Mouse (Mus musculus) layer of hippocampus, postnatal 14 days (tissue): ENCODE data around the gene Klhl11. TPM values are rescaled to one million over a fixed set of nuclear protein-coding genes. Genes with fewer than 3 reads are reported as not detected.

Experiments
- DNase-seq, 2 experiments: peaks; one replicate each; pipeline ENCODE4 v3.0.0; 2021 to 2022; ENCODE audit warnings: low spot score in 2 of 2, mixed read lengths in 1 of 2
- microRNA-seq, 2 experiments: library from miRNA; unstranded; fragments of <30 nt; microRNA quantifications; one replicate each; pipeline ENCODE4 v1.2.0; 2021
- total RNA-seq, 2 experiments: library from RNA; stranded (reverse); gene quantifications; 2 replicates each; pipeline ENCODE4 v1.2.3; 2021

The Klhl11 gene
- total RNA-seq, 2 experiments from 2014 or later: 94.3 to 98.1 TPM

- peak; percentile 61 to 81 for DNase-seq
Observed at GRCm38 (mm10) chr11:100414021-100414913, 58.3 kb downstream of the Klhl11 start, which contains the start of gene P3h4. TSS of gene P3h4 (minus strand) at chr11:100414836.

- no peak for DNase-seq
Observed at GRCm38 (mm10) chr11:100413541-100413940, 59.0 kb downstream of the Klhl11 start.

Small RNA genes within 50 kb of the gene (microRNA-seq; reads per million reads assigned to microRNA genes)
- gene Gm27374: 0 reads per million in 2 experiments
- 0 to 0.23 reads per million in 2 experiments for gene Mir7116

Other genes with a start within 250 kb of the Klhl11 start
- not detected for gene Krt16, start 223.8 kb downstream of the Klhl11 start, total RNA-seq
- gene Krt17, start 211.7 kb downstream of the Klhl11 start, total RNA-seq: not detected
- not detected for gene Krt42, start 202.9 kb downstream of the Klhl11 start, total RNA-seq
- 100 to 1,000 TPM; 704 to 721 TPM for gene Eif1, start 152.9 kb downstream of the Klhl11 start, total RNA-seq
- not detected for gene Gast, start 138.3 kb downstream of the Klhl11 start, total RNA-seq
- gene Hap1, start 116.6 kb downstream of the Klhl11 start, total RNA-seq: 100 to 1,000 TPM; 110 to 123 TPM
- gene Jup, start 75.0 kb downstream of the Klhl11 start, total RNA-seq: 10 to 100 TPM; 40.8 to 43.0 TPM
- gene P3h4, start 57.9 kb downstream of the Klhl11 start, total RNA-seq: 1 to 10 TPM; 7.5 to 8.1 TPM
- gene Fkbp10, start 57.0 kb downstream of the Klhl11 start, total RNA-seq: 10 to 100 TPM; 11.9 TPM
- gene Nt5c3b, start 30.9 kb downstream of the Klhl11 start, total RNA-seq: 10 to 100 TPM; 50.4 to 58.2 TPM
- 1 to 10 TPM; 1.1 to 1.4 TPM for gene Klhl10, start 30.8 kb downstream of the Klhl11 start, total RNA-seq
- 100 to 1,000 TPM; 110 to 119 TPM for gene Acly, start 55.3 kb upstream of the Klhl11 start, total RNA-seq
- gene Ttc25, start 72.9 kb upstream of the Klhl11 start, total RNA-seq: 1 to 10 TPM in 1 of 2 experiments, under 1 TPM in 1; 0.60 to 1.5 TPM
- gene Cnp, start 102.2 kb upstream of the Klhl11 start, total RNA-seq: 100 to 1,000 TPM; 355 to 359 TPM
- gene Nkiras2, start 146.5 kb upstream of the Klhl11 start, total RNA-seq: 10 to 100 TPM; 22.8 to 23.0 TPM
- gene Dnajc7, start 147.4 kb upstream of the Klhl11 start, total RNA-seq: 100 to 1,000 TPM; 237 to 253 TPM
- gene Zfp385c, start 219.7 kb upstream of the Klhl11 start, total RNA-seq: 1 to 10 TPM in 1 of 2 experiments, under 1 TPM in 1; 0.17 to 1.2 TPM
- gene Dhx58, start 231.5 kb upstream of the Klhl11 start, total RNA-seq: 1 to 10 TPM in 1 of 2 experiments, under 1 TPM in 1; 0.93 to 1.4 TPM
- gene Kat2a, start 239.7 kb upstream of the Klhl11 start, total RNA-seq: 10 to 100 TPM; 54.5 to 59.7 TPM
- not detected for gene Hspb9, start 241.1 kb upstream of the Klhl11 start, total RNA-seq